Mouse (Mus musculus) small intestine, adult 2 months (tissue): ENCODE data around the gene Cmtm7. TPM values are rescaled to one million over a fixed set of nuclear protein-coding genes. Genes with fewer than 3 reads are reported as not detected.

Experiments used
- H3K27ac ChIP-seq: fragments of 200-500 bp; 2 replicates; pipeline ENCODE4 v1.5.1; 2012; ENCODE audit warnings: low read depth, low read length, control low read depth, inconsistent platforms; ENCODE audit not compliant: insufficient read depth
- H3K27me3 ChIP-seq: fragments of 200-500 bp; 2 replicates; pipeline ENCODE4 v1.6.1; 2012; ENCODE audit warnings: mild to moderate bottlenecking, moderate library complexity, low read length, inconsistent platforms; ENCODE audit not compliant: control insufficient read depth, insufficient read depth
- H3K36me3 ChIP-seq: fragments of 200-500 bp; 2 replicates; pipeline ENCODE4 v1.6.1; 2012; ENCODE audit warnings: mild to moderate bottlenecking, low read length, control low read depth, inconsistent platforms; ENCODE audit not compliant: control insufficient read depth, insufficient read depth
- H3K4me1 ChIP-seq: fragments of 200-500 bp; 2 replicates; pipeline ENCODE4 v1.6.1; 2012; ENCODE audit warnings: low read length, inconsistent platforms, mixed read lengths; ENCODE audit not compliant: control insufficient read depth, insufficient read depth, insufficient read length
- H3K4me3 ChIP-seq: fragments of 200-500 bp; 2 replicates; pipeline ENCODE4 v1.5.1; 2012; ENCODE audit warnings: low read depth, mild to moderate bottlenecking, control low read depth, inconsistent platforms, low read length, moderate library complexity
- CTCF ChIP-seq: fragments of 200-500 bp; IDR thresholded peaks from 2 replicates; pipeline ENCODE4 v1.5.1; 2012; ENCODE audit warnings: low read depth, mild to moderate bottlenecking, control low read depth, inconsistent platforms, low read length, moderate library complexity, mixed read lengths; ENCODE audit not compliant: insufficient replicate concordance, insufficient read length; ENCODE audit errors: extremely low read depth
- POLR2A ChIP-seq: fragments of 200-500 bp; IDR thresholded peaks from 2 replicates; pipeline ENCODE4 v1.6.1; 2012; ENCODE audit warnings: low read depth, mild to moderate bottlenecking, control low read depth, inconsistent platforms, low read length, moderate library complexity
- WGBS: fragments of 180-500 bp; shearing (Covaris S2); methylation state at CpG from one replicate; pipeline ENCODE4 v1.1.7; 2018; 5-methylcytosine and 5-hydroxymethylcytosine counted together
- polyA plus RNA-seq: library from polyadenylated mRNA; depleted of rRNA; stranded (reverse); fragments of >200 nt; gene quantifications from 2 replicates; pipeline ENCODE4 v1.2.3, GENCODE M21; 2012

Gene Cmtm7
- polyA plus RNA-seq, 1 experiment = 70.4 TPM

GRCm38 (mm10) chr9:114752863-114753484, 28.7 kb downstream of the Cmtm7 start:
- Histone ChIP-seq H3K4me1 (peaks cover 3% of the 10 kb centered on the region; the same call in 1 of the 2 replicates), H3K4me3 (peak overlapping the region; percentile 73), H3K36me3 (peaks cover 14% of the 10 kb centered on the region), H3K27ac (peak overlapping the region; percentile 46), H3K27me3 (no peaks in the 10 kb centered on the region)
- 2% methylated on average over 36 of the region's 36 CpGs for WGBS
- TF ChIP-seq CTCF = peak; percentile 96
- peak; percentile 36; the same call in 1 of the 2 replicates for TF ChIP-seq POLR2A

GRCm38 (mm10) chr9:114752311-114752710, 29.3 kb downstream of the Cmtm7 start:
- Histone ChIP-seq H3K4me1 (peaks cover 3% of the 10 kb centered on the region; the same call in 1 of the 2 replicates), H3K27ac (peak overlapping the region; percentile 2; the same call in 1 of the 2 replicates), H3K4me3 (no peak overlapping the region), H3K36me3 (peaks cover 21% of the 10 kb centered on the region), H3K27me3 (no peaks in the 10 kb centered on the region)
- no peak for TF ChIP-seq POLR2A
- TF ChIP-seq CTCF = no peak
- WGBS = 64% methylated on average over 9 of the region's 9 CpGs

- no peak overlapping the region for H3K4me3 ChIP-seq
- no peaks in the 10 kb centered on the region for H3K27me3 ChIP-seq
- no peak overlapping the region for H3K27ac ChIP-seq
- peaks cover 27% of the 10 kb centered on the region for H3K36me3 ChIP-seq
- peaks cover 3% of the 10 kb centered on the region; the same call in 1 of the 2 replicates for H3K4me1 ChIP-seq
- no peak for TF ChIP-seq CTCF
- TF ChIP-seq POLR2A = no peak
- WGBS = 92% methylated on average over 3 of the region's 3 CpGs
Measured at GRCm38 (mm10) chr9:114751582-114751981, 30.1 kb downstream of the Cmtm7 start.

GRCm38 (mm10) chr9:114747466-114747865, 34.2 kb downstream of the Cmtm7 start:
- Histone ChIP-seq H3K27ac (no peak overlapping the region), H3K4me3 (no peak overlapping the region), H3K4me1 (no peaks in the 10 kb centered on the region), H3K36me3 (peaks cover 48% of the 10 kb centered on the region), H3K27me3 (no peaks in the 10 kb centered on the region)
- WGBS = 91% methylated on average over 12 of the region's 12 CpGs
- TF ChIP-seq CTCF (no peak), POLR2A (no peak)

GRCm38 (mm10) chr9:114747012-114747411, 34.6 kb downstream of the Cmtm7 start:
- no peaks in the 10 kb centered on the region for H3K4me1 ChIP-seq
- no peaks in the 10 kb centered on the region for H3K27me3 ChIP-seq
- H3K4me3 ChIP-seq = no peak overlapping the region
- H3K27ac ChIP-seq = no peak overlapping the region
- WGBS = 87% methylated on average over 10 of the region's 10 CpGs
- TF ChIP-seq CTCF = no peak
- no peak for TF ChIP-seq POLR2A
- H3K36me3 ChIP-seq = peaks cover 51% of the 10 kb centered on the region

- TF ChIP-seq CTCF (no peak), POLR2A (no peak)
- WGBS = 82% methylated on average over 4 of the region's 4 CpGs
- Histone ChIP-seq H3K27me3 (no peaks in the 10 kb centered on the region), H3K4me1 (no peaks in the 10 kb centered on the region), H3K36me3 (peaks cover 51% of the 10 kb centered on the region), H3K27ac (no peak overlapping the region), H3K4me3 (no peak overlapping the region)
Measured at GRCm38 (mm10) chr9:114745654-114746053, 36.0 kb downstream of the Cmtm7 start.

- Histone ChIP-seq H3K36me3 (peaks cover 53% of the 10 kb centered on the region), H3K4me1 (no peaks in the 10 kb centered on the region), H3K27ac (no peak overlapping the region), H3K4me3 (no peak overlapping the region), H3K27me3 (no peaks in the 10 kb centered on the region)
- no peak for TF ChIP-seq CTCF
- no peak for TF ChIP-seq POLR2A
- WGBS = 61% methylated on average over 4 of the region's 4 CpGs
Measured at GRCm38 (mm10) chr9:114745163-114745562, 36.5 kb downstream of the Cmtm7 start.
